Mouse (Mus musculus): ENCODE measurements around the gene Cat. TPM values are rescaled to one million over a fixed set of nuclear protein-coding genes. Genes with fewer than 3 reads are reported as not detected.

Gene Cat
- polyA plus RNA-seq, 1 experiment from 2014 or later: 89.9 TPM

- Histone ChIP-seq H3K9me3 (ENCODE audit: control insufficient read depth, low read length) (no peaks in the 10 kb centered on the region), H3K27me3 (replicated peaks; ENCODE audit: control insufficient read depth, insufficient read depth, low read length) (no peaks in the 10 kb centered on the region), H3K27ac (replicated peaks; ENCODE audit: low read depth, low read length) (no peak overlapping the region), H3K4me1 (ENCODE audit: control insufficient read depth, insufficient read depth, low read length) (peaks cover 9% of the 10 kb centered on the region), H3K4me2 (ENCODE audit: low read depth, low read length) (no peak overlapping the region), H3K9ac (ENCODE audit: low read depth, low read length) (no peak overlapping the region), H3K36me3 (ENCODE audit: control insufficient read depth, insufficient read depth, low read length) (peaks cover 73% of the 10 kb centered on the region), H3K4me3 (ENCODE audit: low read depth, low read length) (no peak overlapping the region)
- DNase-seq (ENCODE audit: low spot score): no peak
- 94% methylated on average over 5 of the region's 5 CpGs for WGBS
- ATAC-seq (ENCODE audit: low read depth): no peak
Observed at GRCm38 (mm10) chr2:103457048-103457447, 27.9 kb downstream of the Cat start.

GRCm38 (mm10) chr2:103456646-103457045 lies 28.3 kb downstream of the Cat start:
- Histone ChIP-seq H3K36me3 (ENCODE audit: control insufficient read depth, insufficient read depth, low read length) (peaks cover 72% of the 10 kb centered on the region), H3K4me2 (ENCODE audit: low read depth, low read length) (no peak overlapping the region), H3K27ac (replicated peaks; ENCODE audit: low read depth, low read length) (no peak overlapping the region), H3K9me3 (ENCODE audit: control insufficient read depth, low read length) (no peaks in the 10 kb centered on the region), H3K9ac (ENCODE audit: low read depth, low read length) (no peak overlapping the region), H3K4me1 (ENCODE audit: control insufficient read depth, insufficient read depth, low read length) (peaks cover 5% of the 10 kb centered on the region; the same call in 1 of the 2 replicates), H3K4me3 (ENCODE audit: low read depth, low read length) (no peak overlapping the region), H3K27me3 (replicated peaks; ENCODE audit: control insufficient read depth, insufficient read depth, low read length) (no peaks in the 10 kb centered on the region)
- ATAC-seq (ENCODE audit: low read depth) (no peak), DNase-seq (ENCODE audit: low spot score) (peak; percentile 76)
- 22% methylated on average over 10 of the region's 10 CpGs for WGBS

- no peak overlapping the region for H3K27ac ChIP-seq (replicated peaks; ENCODE audit: low read depth, low read length)
- no peaks in the 10 kb centered on the region for H3K4me1 ChIP-seq (ENCODE audit: control insufficient read depth, insufficient read depth, low read length)
- 95% methylated on average over 7 of the region's 7 CpGs for WGBS
- H3K36me3 ChIP-seq (ENCODE audit: control insufficient read depth, insufficient read depth, low read length): peaks cover 72% of the 10 kb centered on the region
- H3K27me3 ChIP-seq (replicated peaks; ENCODE audit: control insufficient read depth, insufficient read depth, low read length): no peaks in the 10 kb centered on the region
- no peak overlapping the region for H3K4me3 ChIP-seq (ENCODE audit: low read depth, low read length)
- H3K4me2 ChIP-seq (ENCODE audit: low read depth, low read length): no peak overlapping the region
- DNase-seq (ENCODE audit: low spot score) (no peak), ATAC-seq (ENCODE audit: low read depth) (no peak)
- no peak overlapping the region for H3K9ac ChIP-seq (ENCODE audit: low read depth, low read length)
- H3K9me3 ChIP-seq (ENCODE audit: control insufficient read depth, low read length): no peaks in the 10 kb centered on the region
Observed at GRCm38 (mm10) chr2:103455748-103456147, 29.2 kb downstream of the Cat start.

GRCm38 (mm10) chr2:103452550-103452949 lies 32.4 kb downstream of the Cat start:
- WGBS: 89% methylated on average over 5 of the region's 5 CpGs
- no peaks in the 10 kb centered on the region for H3K9me3 ChIP-seq (ENCODE audit: control insufficient read depth, low read length)
- H3K4me1 ChIP-seq (ENCODE audit: control insufficient read depth, insufficient read depth, low read length): no peaks in the 10 kb centered on the region
- DNase-seq (ENCODE audit: low spot score) (no peak), ATAC-seq (ENCODE audit: low read depth) (no peak)
- no peak overlapping the region for H3K4me2 ChIP-seq (ENCODE audit: low read depth, low read length)
- no peak overlapping the region for H3K27ac ChIP-seq (replicated peaks; ENCODE audit: low read depth, low read length)
- no peak overlapping the region for H3K4me3 ChIP-seq (ENCODE audit: low read depth, low read length)
- no peaks in the 10 kb centered on the region for H3K27me3 ChIP-seq (replicated peaks; ENCODE audit: control insufficient read depth, insufficient read depth, low read length)
- H3K9ac ChIP-seq (ENCODE audit: low read depth, low read length): no peak overlapping the region
- peaks cover 44% of the 10 kb centered on the region for H3K36me3 ChIP-seq (ENCODE audit: control insufficient read depth, insufficient read depth, low read length)

GRCm38 (mm10) chr2:103450267-103450666 lies 34.7 kb downstream of the Cat start:
- DNase-seq (ENCODE audit: low spot score) (no peak), ATAC-seq (ENCODE audit: low read depth) (no peak)
- 88% methylated on average over 8 of the region's 8 CpGs for WGBS
- Histone ChIP-seq H3K9me3 (ENCODE audit: control insufficient read depth, low read length) (no peaks in the 10 kb centered on the region), H3K4me2 (ENCODE audit: low read depth, low read length) (no peak overlapping the region), H3K27me3 (replicated peaks; ENCODE audit: control insufficient read depth, insufficient read depth, low read length) (no peaks in the 10 kb centered on the region), H3K36me3 (ENCODE audit: control insufficient read depth, insufficient read depth, low read length) (peaks cover 28% of the 10 kb centered on the region), H3K4me3 (ENCODE audit: low read depth, low read length) (no peak overlapping the region), H3K4me1 (ENCODE audit: control insufficient read depth, insufficient read depth, low read length) (no peaks in the 10 kb centered on the region), H3K27ac (replicated peaks; ENCODE audit: low read depth, low read length) (no peak overlapping the region), H3K9ac (ENCODE audit: low read depth, low read length) (no peak overlapping the region)

GRCm38 (mm10) chr2:103449813-103450212 lies 35.1 kb downstream of the Cat start:
- Histone ChIP-seq H3K27me3 (replicated peaks; ENCODE audit: control insufficient read depth, insufficient read depth, low read length) (no peaks in the 10 kb centered on the region), H3K9me3 (ENCODE audit: control insufficient read depth, low read length) (no peaks in the 10 kb centered on the region), H3K9ac (ENCODE audit: low read depth, low read length) (no peak overlapping the region), H3K4me1 (ENCODE audit: control insufficient read depth, insufficient read depth, low read length) (no peaks in the 10 kb centered on the region), H3K4me2 (ENCODE audit: low read depth, low read length) (no peak overlapping the region), H3K36me3 (ENCODE audit: control insufficient read depth, insufficient read depth, low read length) (peaks cover 23% of the 10 kb centered on the region), H3K4me3 (ENCODE audit: low read depth, low read length) (no peak overlapping the region), H3K27ac (replicated peaks; ENCODE audit: low read depth, low read length) (no peak overlapping the region)
- WGBS: 72% methylated on average over 7 of the region's 7 CpGs
- no peak for DNase-seq (ENCODE audit: low spot score)
- ATAC-seq (ENCODE audit: low read depth): no peak

- H3K36me3 ChIP-seq (ENCODE audit: control insufficient read depth, insufficient read depth, low read length): peaks cover 16% of the 10 kb centered on the region
- no peak overlapping the region for H3K9ac ChIP-seq (ENCODE audit: low read depth, low read length)
- H3K4me3 ChIP-seq (ENCODE audit: low read depth, low read length): no peak overlapping the region
- H3K4me2 ChIP-seq (ENCODE audit: low read depth, low read length): no peak overlapping the region
- ATAC-seq (ENCODE audit: low read depth) (peak; percentile 75; the same call in 1 of the 2 replicates), DNase-seq (ENCODE audit: low spot score) (peak; percentile 34)
- no peak overlapping the region for H3K27ac ChIP-seq (replicated peaks; ENCODE audit: low read depth, low read length)
- no peaks in the 10 kb centered on the region for H3K9me3 ChIP-seq (ENCODE audit: control insufficient read depth, low read length)
- no peaks in the 10 kb centered on the region for H3K4me1 ChIP-seq (ENCODE audit: control insufficient read depth, insufficient read depth, low read length)
- WGBS: 57% methylated on average over 14 of the region's 14 CpGs
- no peaks in the 10 kb centered on the region for H3K27me3 ChIP-seq (replicated peaks; ENCODE audit: control insufficient read depth, insufficient read depth, low read length)
Observed at GRCm38 (mm10) chr2:103448947-103449560, 35.9 kb downstream of the Cat start.

GRCm38 (mm10) chr2:103446326-103446725 lies 38.6 kb downstream of the Cat start:
- DNase-seq (ENCODE audit: low spot score): no peak
- Histone ChIP-seq H3K9me3 (ENCODE audit: control insufficient read depth, low read length) (no peaks in the 10 kb centered on the region), H3K4me3 (ENCODE audit: low read depth, low read length) (no peak overlapping the region), H3K4me1 (ENCODE audit: control insufficient read depth, insufficient read depth, low read length) (no peaks in the 10 kb centered on the region), H3K36me3 (ENCODE audit: control insufficient read depth, insufficient read depth, low read length) (no peaks in the 10 kb centered on the region), H3K4me2 (ENCODE audit: low read depth, low read length) (no peak overlapping the region), H3K9ac (ENCODE audit: low read depth, low read length) (no peak overlapping the region), H3K27ac (replicated peaks; ENCODE audit: low read depth, low read length) (no peak overlapping the region), H3K27me3 (replicated peaks; ENCODE audit: control insufficient read depth, insufficient read depth, low read length) (no peaks in the 10 kb centered on the region)
- no peak for ATAC-seq (ENCODE audit: low read depth)
- WGBS: 79% methylated on average over 6 of the region's 6 CpGs

GRCm38 (mm10) chr2:103445776-103446175 lies 39.2 kb downstream of the Cat start:
- 67% methylated on average over 6 of the region's 6 CpGs for WGBS
- H3K36me3 ChIP-seq (ENCODE audit: control insufficient read depth, insufficient read depth, low read length): no peaks in the 10 kb centered on the region

More at GRCm38 (mm10) chr2:103445776-103446175, 39.2 kb downstream of the Cat start:
- Histone ChIP-seq H3K4me2 (ENCODE audit: low read depth, low read length) (no peak overlapping the region), H3K27me3 (replicated peaks; ENCODE audit: control insufficient read depth, insufficient read depth, low read length) (no peaks in the 10 kb centered on the region), H3K27ac (replicated peaks; ENCODE audit: low read depth, low read length) (no peak overlapping the region), H3K4me3 (ENCODE audit: low read depth, low read length) (no peak overlapping the region), H3K9ac (ENCODE audit: low read depth, low read length) (no peak overlapping the region), H3K4me1 (ENCODE audit: control insufficient read depth, insufficient read depth, low read length) (no peaks in the 10 kb centered on the region), H3K9me3 (ENCODE audit: control insufficient read depth, low read length) (no peaks in the 10 kb centered on the region)
- DNase-seq (ENCODE audit: low spot score) (peak; percentile 39), ATAC-seq (ENCODE audit: low read depth) (no peak; the same call in 1 of the 2 replicates)

All from embryonic facial prominence, embryonic 14.5 days (tissue).